Mouse (Mus musculus) T-helper 2 cell (primary cell): ENCODE results near the gene Zdhhc13.

Experiments used
- in situ Hi-C: fragments of 300-600 bp; cut with MboI, MseI; formaldehyde crosslinking; loops from one replicate; pipeline ENCODE4 v1.15.1; 2025; ENCODE audit warnings: high pct_unique_total_duplicates

The Zdhhc13 gene

DNA sequence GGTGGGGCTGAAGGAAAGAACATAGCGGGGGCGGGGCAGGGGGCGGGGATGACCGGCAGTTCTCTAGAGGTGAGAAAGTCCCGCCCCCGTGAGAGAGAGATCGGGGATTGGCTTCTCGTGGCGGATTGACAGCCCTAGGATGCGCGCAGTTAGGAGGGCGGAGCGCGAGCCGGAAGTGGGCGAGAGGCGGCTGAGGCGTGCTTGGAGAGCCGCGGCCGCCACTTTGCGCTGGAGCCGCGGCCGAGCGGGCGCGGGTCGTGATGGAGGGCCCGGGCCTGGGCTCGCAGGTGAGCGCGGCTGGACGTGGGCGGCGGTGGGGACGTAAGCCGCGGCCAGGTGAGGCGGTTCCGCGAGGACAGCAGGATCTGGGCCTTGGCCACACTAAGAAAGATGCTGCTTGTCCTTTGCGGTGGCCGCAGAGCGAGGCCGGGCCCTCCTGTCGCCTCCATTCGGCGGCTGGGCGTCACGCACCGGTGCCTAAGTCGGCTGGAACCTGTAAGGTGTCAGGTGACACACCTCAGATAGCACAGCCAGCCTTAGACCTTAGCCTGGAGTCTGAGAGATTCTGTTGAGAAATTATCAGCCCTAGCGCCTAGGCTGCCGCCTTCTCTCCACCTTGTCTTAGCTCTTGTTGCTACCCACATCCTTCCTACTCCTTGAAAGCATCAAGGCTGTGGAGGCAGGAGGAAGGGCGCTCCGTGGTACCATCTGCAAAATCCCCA is at the start of gene Zdhhc13:
TSS of gene Zdhhc13 (plus strand) at position 153 of the 722 bp plus-strand sequence.
- in situ Hi-C loops, result no loop called here

- in situ Hi-C loops, result loop anchor here (5.0 kb wide), 1 partner anchor 373 kb away; no protein-coding TSS in a partner anchor
These were observed 39.3 kb upstream of the Zdhhc13 start for GRCm38 (mm10) chr7:48749298-48750163.

DNA sequence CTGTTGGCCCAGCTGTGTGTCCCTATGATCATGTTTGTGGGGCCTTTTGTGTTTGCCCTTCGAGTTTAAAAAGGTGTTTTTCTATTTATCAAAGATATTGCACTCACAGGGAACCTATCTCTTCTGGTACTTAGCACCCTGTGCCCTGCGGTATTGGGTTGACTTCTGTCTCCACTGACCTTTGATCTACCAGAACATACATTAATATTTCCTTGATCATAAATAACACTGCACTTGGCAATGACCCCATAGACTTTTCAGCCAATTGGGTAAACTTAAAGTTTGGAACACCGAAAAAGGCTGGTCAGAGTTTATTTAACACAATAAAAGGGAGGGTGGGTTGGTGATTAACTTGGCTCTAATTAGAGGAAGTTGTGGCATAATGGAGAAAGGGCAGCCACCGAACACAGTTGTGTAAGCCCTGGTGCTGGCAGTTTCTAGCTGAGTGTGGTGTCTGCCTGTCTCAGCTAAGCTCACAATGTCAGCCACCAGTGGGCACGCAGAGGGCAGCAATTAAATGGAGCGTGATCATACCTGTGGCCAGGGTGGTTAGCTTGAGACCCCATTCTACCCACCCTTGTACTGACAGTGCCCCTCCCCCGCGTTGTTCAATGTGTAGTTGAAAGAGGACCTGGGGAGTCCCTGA is 38.5 kb upstream of the Zdhhc13 start:
- in situ Hi-C loops, result no loop called here

GRCm38 (mm10) chr7:48751222-48751621 is 37.6 kb upstream of the Zdhhc13 start:
- in situ Hi-C loops, result no loop called here

GRCm38 (mm10) chr7:48754415-48754974 is 34.3 kb upstream of the Zdhhc13 start:
- in situ Hi-C loops, result no loop called here

GRCm38 (mm10) chr7:48755825-48756224 is 33.0 kb upstream of the Zdhhc13 start:
- in situ Hi-C loops, result no loop called here

GRCm38 (mm10) chr7:48756306-48756931 is 32.4 kb upstream of the Zdhhc13 start:
- in situ Hi-C loops, result no loop called here

GRCm38 (mm10) chr7:48758083-48758482 is 30.7 kb upstream of the Zdhhc13 start:
- in situ Hi-C loops, result no loop called here

GRCm38 (mm10) chr7:48760789-48761188 is 28.0 kb upstream of the Zdhhc13 start:
- in situ Hi-C loops, result no loop called here

DNA sequence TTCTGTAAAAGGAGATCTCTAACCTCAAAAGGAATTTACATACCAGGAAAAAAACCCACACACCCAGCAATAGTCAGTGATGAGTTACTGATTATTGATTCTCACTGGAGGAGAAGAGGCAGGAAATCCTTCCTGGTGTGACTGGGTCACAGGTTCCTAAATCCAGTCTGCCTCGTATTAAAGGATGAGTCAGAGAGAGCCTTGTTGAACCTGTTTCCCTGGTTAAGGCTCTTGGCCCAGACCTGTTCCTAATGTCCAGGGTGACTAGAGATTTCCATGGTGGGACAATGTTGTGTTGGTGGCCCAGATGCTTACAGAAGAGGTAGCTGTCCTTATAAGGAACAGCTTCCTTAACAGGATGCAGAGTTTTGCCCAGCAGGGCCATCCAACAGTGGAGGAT is 26.5 kb upstream of the Zdhhc13 start:
- in situ Hi-C loops, result no loop called here

GRCm38 (mm10) chr7:48762721-48763120 is 26.1 kb upstream of the Zdhhc13 start:
- in situ Hi-C loops, result no loop called here

DNA sequence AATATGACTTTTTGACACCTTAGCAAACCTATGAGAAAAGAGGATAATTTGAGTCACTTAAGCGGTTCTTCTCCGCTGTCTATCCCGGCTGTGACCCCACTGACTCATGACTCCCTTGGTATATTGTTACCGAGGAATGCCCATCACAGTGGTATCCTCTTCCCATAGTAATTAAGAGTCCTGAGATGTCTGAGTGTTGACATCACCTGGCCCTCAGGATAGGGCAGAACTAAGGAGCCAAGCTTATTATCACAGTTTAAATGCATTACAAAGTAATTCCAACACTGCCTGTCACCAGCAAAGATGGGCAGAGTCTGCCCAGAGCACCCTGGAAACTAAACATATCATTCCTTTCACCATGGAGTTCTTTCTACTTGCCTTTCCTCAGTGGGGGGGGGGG is 22.8 kb upstream of the Zdhhc13 start:
- in situ Hi-C loops, result no loop called here

DNA sequence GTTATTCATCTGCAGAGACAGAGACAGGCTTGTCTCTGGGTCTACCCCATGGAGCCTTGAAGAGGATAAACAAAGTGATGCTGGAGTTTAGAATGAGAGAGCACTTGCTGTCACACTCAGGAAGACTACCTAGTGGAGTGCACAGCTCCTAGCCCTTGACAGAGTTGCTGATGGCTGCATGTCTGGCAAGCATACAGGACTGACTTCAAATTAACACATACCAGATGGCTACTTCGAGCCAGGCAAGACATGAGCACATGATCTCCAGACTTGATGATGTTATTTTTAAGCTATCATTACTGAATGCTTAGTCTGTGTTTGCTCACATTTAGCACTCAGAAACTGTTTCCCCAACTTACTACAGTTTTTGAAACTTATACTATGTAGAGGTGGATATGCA is 19.1 kb upstream of the Zdhhc13 start:
- in situ Hi-C loops, result no loop called here

GRCm38 (mm10) chr7:48772060-48772734 is 16.6 kb upstream of the Zdhhc13 start:
- in situ Hi-C loops, result no loop called here

DNA sequence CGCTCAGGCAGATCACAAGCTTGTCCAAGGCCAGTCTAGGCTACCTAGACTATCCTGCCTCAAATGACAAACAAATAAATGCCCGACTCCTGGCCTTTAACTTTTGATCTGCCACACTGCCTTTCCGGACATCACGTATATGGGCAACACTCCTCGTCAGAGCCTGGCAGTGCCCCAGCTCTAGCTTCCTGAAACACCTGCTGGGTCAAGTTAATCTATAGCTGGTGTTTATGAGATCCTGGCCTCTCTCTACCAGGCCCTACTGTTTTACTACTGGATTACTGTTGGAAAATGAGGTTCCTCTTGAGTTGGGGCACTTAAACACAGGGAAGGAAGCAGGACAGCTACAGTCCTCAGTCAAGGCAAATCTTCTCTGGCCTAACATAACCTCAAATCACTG is 15.5 kb upstream of the Zdhhc13 start:
- in situ Hi-C loops, result no loop called here

GRCm38 (mm10) chr7:48774633-48775032 is 14.2 kb upstream of the Zdhhc13 start:
- in situ Hi-C loops, result no loop called here

DNA sequence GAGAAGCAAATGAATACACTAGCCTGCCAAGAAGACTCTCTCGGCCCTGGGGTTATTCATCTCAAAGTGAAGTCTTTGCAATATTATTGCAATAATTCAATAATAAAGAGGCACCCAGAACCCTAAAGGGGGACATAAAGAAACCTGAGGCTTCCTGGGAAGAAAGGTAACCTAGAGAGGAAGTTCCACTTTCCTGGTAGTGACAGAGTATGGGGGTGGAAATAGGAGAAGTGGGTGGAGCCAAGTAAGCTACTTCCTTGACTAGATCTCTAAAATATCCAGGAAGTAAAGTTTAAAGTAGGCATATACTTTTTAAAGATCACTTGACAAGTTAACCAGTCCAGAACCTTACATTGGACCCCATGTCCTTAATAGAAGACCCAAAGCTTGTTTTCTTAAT is 13.4 kb upstream of the Zdhhc13 start:
- in situ Hi-C loops, result no loop called here

- in situ Hi-C loops, result no loop called here
These were observed 10.9 kb upstream of the Zdhhc13 start for GRCm38 (mm10) chr7:48777721-48778504.

- in situ Hi-C loops, result no loop called here
These were observed 9.7 kb upstream of the Zdhhc13 start for GRCm38 (mm10) chr7:48779110-48779509.

DNA sequence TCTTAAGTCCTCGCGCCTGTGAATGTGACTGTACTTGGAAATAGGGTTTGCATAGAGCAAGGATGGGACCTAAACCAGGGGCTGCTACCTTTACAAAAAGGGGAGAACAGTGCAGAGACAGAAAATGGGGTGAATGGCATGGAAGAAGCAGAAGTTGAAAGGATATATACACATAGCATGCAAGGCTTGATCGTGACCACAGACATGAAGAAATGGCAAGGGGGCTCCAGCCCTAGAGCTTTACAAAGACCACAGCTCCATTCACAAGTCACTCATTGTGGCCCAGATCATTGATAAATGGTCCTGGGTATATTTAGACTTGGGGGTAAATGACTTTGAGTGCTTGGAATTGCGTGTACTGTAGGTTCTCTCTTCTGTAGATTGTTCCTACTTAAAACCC is 6.4 kb upstream of the Zdhhc13 start:
- in situ Hi-C loops, result no loop called here
